Mouse (Mus musculus): Measurements from ENCODE around the gene Gab1.

The Gab1 gene

GRCm38 (mm10) chr8:80804066-80804619 lies 76.2 kb downstream of the Gab1 start:
- DNase-seq = no peak

GRCm38 (mm10) chr8:80798778-80799177 lies 81.5 kb downstream of the Gab1 start:
- no peak for DNase-seq

- no peak for DNase-seq
Observed at GRCm38 (mm10) chr8:80798198-80798777, 82.0 kb downstream of the Gab1 start.

GRCm38 (mm10) chr8:80796070-80796469 lies 84.2 kb downstream of the Gab1 start:
- no peak for DNase-seq

- DNase-seq = no peak
Observed at GRCm38 (mm10) chr8:80794585-80795509, 85.5 kb downstream of the Gab1 start.

DNA sequence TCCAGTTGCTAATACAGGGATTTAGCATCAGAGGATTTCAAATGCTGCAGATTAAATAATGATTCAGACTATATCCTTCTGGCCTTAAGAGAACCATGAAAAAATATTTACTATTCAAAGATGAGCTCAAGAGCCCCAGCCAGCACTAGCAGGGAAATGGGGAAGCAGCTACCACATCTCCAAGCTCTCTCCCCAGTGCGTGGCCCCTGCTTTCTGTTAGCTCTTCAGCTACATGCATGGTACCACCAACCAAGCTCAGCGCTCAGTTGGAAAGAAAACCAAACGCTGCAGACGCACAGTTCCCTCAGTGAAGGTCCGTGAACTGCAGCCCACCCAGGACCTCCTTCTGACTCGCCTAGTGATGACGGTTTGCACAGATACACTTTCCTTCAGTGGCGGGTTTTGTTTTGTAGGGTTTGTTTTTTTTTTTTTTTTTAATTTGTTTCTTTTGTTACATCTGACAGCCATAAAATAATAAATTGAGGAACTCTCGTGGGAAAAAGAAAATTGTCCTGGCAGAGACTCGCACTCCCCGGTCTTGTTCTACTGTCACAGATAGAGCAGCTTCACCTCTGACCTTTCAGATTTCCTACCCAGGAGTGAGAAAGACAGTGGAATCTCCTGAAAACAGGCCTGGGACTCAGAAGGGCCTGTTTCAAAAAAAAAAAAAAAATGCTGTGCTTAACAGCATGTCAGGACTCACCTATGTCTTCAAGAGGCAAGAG lies 86.4 kb downstream of the Gab1 start:
- DNase-seq = no peak

DNA sequence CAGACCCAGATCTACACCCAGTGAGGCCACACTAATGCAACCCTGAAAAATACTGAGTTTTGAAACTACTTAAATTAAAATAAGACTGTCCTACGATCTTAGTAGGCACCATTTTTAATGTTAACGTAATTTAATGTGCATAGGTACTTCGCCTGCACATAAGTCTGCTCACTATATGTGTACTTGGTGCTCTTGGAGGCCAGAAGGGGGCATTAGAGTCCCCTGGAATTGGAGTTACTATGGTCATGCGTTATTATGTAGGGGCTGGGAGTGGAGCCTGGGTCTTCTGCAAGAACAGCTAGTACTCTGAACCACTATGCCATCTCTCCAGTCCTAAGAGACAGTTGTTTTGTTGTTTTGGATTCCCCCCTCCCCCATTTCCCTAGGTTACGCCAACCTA lies 88.1 kb downstream of the Gab1 start:
- no peak for DNase-seq

DNA sequence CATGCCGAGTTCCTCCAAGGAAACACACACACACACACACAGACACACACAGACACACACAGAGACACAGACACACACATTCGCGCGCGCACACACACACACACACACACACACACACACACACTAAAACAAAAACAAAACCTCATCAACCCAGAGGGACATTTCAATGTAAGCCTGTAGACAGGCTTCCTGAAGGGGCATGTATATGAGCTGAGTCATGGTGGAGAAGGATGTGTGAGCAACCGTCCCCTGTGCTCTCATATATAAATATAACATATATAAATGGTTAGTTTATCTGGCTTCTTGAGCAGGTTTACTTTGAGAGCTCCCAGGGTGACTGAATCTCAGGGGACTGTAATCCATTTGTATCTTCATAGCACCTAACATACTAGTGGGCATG lies 91.0 kb downstream of the Gab1 start:
- DNase-seq = no peak

DNA sequence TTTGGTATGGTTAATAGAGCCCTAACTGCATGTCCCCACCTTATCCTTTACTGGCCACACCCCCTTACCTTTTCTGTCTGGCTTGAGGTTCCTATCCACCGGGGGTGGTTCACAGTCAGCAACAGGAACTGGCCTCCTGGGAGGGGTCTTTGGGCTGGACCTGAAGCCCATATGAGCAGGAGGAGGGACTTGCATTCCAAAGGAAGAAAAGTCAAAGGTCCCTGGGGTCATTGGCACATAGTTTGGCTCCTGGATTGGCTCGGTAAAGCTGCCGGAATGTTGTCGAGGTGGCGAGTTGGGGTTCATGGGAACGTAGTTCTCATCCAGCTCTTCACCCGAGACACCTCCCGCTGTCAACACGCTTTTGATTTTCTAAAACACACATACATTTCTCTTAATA lies 95.8 kb downstream of the Gab1 start:
- DNase-seq = no peak

- no peak for DNase-seq
Observed at GRCm38 (mm10) chr8:80783271-80783670, 97.0 kb downstream of the Gab1 start.

- DNase-seq = no peak
Observed at GRCm38 (mm10) chr8:80781338-80781737, 99.0 kb downstream of the Gab1 start.

- DNase-seq = no peak
Observed at GRCm38 (mm10) chr8:80780271-80780670, 100.0 kb downstream of the Gab1 start.

- DNase-seq = no peak
Observed at GRCm38 (mm10) chr8:80776436-80776835, 103.9 kb downstream of the Gab1 start.

DNA sequence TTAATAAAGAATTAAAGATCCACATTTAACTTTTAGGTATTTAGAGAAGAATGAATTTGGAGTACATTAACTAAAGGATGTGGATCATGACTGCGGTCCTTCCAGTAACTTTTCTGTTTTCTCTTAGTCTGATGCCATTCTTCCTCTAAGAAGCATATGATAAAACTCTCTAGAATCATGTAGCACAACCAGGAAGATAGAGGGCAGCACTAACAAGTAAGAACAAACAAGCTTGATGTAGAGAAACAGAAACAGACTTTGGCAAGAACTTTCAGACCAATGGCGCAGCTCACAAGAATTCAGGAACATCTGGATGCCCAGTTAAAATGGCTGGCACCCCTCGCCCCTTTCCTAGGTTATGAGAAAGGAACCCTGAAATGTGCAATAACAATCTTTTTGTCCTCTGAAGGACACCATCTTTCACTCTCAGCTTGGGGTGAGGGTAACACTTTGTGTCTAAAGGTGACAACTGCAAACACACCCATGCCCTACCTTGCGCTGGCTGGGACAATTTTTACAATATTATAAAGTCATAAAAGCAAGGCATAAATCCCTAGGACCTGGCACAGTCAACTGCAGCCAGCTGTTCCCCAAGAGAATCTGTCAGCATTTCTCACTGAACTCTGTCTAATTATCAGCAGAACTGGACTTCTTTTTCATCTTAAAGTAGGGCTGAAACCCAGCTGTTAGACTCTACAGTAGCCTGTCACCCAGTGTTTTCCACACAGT lies 107.4 kb downstream of the Gab1 start:
- no peak for DNase-seq

DNA sequence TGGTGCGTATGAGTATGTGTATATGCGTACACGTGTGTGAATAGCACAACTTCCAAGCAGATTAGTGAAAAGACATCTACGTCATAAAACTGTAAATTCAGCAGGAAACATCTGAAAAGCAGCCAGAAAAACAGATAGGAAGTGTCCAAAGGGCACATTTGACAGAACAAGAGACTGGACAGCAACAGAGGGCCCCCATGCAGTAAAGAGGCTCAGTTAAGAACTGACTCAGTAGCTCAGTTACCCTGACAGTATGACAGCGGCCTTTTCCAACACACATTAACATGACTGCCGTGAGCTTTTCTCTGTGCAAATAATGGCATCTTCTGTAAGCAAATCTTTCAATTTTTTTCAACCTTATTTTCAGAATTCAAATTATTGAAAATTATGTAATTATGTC lies 111.9 kb downstream of the Gab1 start:
- DNase-seq = no peak

DNA sequence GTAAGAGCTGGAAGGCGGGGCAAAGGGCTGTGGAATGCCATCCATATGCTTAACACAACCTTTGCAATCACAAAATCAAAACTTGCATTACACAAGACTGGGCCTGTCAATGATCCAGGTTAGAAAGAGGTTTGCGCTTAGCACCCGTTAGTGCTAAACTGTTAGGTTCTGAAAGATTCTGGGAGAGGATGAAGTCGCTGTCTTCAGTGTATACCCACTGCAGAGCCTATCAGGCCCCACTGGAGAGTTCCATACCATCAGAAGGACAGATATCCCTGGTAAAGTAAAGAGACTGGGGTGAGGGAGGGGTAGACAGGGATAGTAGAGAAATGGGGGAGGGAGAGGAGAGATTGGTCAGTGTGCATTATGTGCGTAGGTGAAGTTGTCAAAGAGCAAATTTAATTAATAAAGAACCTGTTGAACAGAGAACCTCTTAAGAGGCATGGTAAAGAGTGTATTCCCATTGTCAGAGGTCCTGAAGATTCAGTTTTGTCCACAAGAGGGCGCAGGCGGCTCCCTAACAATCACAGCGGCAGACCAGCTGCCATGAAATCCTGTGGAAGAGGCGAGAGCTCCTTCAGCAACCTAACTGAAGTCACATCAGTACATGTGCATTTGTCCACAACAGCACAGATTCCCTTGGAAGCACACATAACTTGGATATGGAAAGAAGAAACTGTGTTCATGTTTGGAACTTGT lies 127.2 kb downstream of the Gab1 start:
- peak; percentile 73 for DNase-seq

GRCm38 (mm10) chr8:80752429-80752828 lies 127.9 kb downstream of the Gab1 start:
- no peak for DNase-seq

GRCm38 (mm10) chr8:80749091-80749490 lies 131.2 kb downstream of the Gab1 start:
- DNase-seq = no peak

DNA sequence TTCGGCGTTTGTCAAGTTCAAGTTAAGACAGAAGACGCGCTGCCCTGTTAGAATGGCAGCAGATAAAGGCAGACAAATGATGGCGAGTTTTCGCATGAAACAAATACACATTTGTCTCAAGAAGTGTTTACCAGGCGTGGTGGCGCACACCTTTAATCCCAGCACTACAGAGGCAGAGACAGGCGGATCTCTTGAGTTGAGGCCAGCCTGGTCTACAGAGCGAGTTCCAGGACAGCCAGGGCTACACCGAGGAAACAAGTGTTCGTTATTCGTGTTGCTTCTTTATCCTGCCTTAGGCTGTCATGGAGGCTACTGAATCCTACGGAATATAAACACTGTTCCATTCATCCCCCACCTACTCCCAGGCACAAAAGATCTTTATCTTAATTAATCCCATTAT lies 140.4 kb downstream of the Gab1 start:
- DNase-seq = no peak

- peak; percentile 96 for DNase-seq
Observed at GRCm38 (mm10) chr8:80739155-80739924, 141.0 kb downstream of the Gab1 start, which contains the start of gene Smarca5. Gene Smarca5, minus strand, starts transcription at chr8:80739497.

Measured in thymus, postnatal 14 days (tissue).